Mouse (Mus musculus) layer of hippocampus, adult 11-12 months (tissue): ENCODE measurements around the gene Cux1.

Experiments
- DNase-seq: peaks from one replicate; pipeline ENCODE4 v3.0.0; 2022; ENCODE audit warnings: low spot score

Gene Cux1

DNA sequence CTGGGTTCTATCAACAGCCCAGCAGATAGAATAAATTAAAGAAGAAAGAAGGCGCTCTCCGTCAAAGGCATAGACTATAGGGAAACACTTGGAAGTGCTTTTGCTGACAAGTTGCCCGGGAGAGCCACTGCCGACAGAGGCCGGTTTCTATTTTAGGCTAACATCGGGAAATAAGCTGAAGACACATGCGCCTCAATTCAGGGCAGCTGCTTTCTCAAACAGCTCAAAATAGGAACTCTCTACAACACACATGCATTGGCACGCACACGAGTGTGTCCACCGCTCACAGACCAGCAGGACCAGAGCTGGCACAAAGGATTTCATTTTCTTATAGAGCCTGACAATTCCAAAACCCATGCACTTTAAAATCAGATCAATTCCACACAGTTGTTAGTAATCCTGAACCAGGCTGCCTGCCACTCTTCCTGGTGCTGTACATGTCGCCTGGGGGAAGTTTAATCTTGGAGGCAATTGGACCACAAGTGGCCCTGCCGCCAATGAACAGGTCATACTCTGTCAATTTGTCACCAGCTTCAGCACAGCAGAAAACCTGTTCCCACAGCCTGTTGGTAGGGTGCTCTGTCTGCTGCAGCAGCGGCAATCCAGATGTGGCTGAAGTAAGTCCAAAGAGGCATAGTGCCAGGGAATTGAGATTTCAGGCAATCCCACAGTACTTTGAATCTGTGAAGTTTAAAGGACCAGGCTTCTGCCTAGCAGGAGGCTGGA, 139.4 kb downstream of the Cux1 start:
- DNase-seq: peak; percentile 35

DNA sequence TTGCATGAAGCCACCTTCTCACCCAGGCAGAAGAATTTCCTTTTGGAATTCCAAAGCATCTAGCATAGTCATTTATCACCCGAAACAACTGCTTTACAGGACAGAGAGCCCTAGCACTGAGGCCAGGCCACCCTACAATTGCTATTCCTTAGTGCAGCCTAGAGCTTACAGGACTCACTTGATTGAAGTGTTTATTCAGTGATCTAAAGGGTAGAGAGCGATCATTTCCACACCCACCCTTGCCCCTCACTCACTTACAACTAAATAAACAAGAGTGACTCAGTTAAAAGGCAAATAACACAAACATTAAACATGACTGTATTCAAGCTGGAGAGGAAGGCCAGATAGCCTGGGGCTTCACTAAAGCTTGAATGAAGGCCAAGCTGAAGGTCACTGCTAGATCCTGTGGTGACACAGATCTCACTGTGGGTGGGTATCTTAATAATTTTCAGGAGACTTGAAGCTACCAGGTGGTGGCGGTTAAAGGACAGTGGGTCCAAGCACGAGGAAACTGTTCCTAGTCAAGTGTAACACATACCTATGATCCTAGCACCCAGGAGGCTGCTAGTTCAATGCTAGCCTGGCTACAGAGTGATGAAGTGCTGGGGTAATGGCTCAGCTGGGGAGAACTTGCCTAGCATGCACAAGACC, 140.0 kb downstream of the Cux1 start:
- DNase-seq: no peak

DNA sequence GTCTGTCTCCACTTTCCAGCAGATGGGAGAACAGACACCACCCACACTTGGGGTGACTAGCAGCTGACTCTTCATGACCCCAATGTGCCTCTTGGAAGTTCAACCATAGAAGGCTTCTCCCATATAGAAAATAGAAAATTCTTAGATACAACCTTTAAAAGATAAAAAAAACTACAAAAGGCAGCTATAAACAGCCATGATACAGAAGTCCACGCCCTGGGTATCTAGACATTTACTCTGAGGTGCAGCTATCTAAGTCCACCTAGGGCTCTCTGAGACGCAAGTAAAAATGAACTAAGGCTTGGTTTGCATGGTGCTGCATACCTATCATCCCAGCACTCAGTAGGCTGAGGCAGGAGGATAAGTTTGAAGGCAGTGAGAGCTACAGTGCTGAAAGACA, 144.3 kb downstream of the Cux1 start:
- DNase-seq: no peak

DNA sequence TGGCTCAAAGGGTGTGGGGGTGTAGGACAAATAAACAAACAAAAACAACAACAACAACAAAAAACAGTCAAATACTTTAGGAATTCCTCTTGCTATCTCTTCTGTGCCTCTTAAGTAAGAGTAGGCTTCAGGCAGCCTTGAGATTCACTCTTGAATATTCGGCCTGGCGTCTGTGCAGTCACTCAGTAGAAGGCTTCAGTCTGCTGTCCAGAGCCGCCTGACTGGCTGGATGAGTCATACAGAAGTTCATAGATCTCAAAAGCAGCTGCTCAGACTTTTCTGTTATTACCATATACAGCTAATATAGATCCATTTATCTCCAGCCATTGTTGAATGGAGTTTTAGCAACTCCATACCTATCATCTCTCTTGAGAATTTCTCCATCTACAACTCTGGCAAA, 145.4 kb downstream of the Cux1 start:
- no peak for DNase-seq

DNA sequence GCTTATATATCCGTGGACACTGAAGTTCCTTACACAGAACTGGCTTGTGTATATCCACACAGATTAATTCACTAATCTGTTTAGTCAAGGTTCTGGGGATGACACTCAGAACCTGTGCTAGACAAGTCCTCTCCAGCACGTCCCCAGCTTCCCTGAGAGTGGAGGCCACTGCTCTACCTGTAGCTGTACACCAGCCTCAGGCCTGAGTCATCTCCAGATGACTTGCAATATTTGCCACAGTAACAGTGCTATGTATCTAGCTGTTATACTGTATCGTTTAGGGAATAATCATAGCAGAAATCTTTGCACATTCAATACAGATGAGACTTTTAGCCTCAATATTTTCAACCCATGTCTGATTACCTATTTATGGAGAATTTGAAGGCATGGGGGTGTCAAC, 146.0 kb downstream of the Cux1 start:
- no peak for DNase-seq

DNA sequence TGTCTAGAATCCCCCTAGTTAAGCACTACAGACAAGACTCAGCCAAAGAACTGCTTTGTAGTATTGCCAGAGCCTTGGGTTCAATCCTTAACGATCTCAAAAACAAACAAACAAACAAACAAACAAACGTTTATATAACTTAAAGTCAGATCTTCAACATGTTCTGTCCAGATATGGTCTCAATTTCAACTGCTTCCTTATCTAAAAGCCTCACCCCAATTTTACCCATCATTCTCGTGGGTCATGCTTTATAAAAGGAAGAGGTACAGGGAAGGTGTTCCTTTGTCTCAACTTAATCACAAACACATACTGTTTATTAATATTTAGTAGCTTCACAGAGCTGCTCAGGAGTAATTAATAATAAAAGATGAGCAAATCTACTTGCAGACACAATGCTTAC, 146.9 kb downstream of the Cux1 start:
- DNase-seq: no peak

DNA sequence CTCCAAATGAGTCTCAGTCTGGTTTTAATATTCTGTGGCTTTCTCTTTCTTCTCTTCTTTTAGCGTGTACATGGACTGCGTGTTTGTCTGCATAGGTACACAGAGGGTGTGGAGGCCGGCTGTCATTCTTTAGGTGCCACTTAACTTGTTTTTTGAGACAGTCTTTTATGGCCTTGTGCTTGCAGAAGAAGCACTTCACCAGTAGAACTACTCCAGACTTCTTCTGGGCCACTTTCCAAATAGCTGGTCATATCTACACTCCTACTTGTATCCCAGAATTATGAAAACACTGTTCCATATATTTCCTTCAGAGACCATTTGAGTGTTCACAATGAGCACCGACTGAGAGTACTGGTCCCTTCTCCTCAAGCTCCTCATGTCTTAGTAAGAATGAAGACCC, 149.4 kb downstream of the Cux1 start:
- no peak for DNase-seq

DNA sequence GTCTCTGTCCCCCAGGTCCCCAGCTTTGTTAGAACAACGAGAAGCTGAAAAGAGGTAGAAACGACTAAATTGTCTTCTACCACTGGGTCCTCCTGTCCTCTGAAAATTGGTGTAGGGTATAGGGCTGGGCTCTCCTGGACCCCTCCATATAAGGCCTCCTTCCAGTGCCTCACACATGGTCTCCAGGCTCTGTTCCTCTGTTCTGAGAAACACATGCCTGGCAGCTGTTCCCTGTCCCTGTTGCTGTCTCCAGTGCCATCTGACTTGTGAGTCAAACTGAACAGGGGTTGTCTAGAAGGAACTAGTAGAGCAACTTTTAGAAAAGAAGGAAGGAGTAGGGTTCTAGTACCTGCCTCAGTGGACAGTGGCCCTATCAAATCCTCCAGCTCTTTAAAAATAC, 152.8 kb downstream of the Cux1 start:
- DNase-seq: no peak

DNA sequence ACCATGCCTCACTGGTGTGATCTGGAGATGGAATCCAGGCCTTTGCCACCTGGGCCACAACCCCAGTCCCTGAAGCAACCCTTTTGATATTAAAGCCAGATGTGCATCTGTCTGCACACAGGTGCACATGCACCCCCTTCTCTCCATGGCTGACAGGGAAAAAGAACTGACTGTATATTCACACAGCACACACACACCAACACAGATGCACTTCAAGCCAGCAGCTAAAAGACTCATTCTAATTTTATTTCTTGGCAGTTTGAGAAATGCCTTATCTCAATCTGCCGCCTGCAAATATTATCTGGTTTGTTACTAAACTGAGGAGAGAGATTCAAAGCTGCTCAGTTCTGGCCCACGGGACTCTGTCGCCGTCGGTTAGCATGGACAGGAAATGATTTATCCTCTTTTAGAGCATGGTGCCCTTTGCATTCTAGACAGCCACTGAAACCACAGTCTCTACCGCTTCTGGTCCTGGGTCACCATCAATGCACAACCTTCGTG, 156.6 kb downstream of the Cux1 start:
- DNase-seq: no peak

DNA sequence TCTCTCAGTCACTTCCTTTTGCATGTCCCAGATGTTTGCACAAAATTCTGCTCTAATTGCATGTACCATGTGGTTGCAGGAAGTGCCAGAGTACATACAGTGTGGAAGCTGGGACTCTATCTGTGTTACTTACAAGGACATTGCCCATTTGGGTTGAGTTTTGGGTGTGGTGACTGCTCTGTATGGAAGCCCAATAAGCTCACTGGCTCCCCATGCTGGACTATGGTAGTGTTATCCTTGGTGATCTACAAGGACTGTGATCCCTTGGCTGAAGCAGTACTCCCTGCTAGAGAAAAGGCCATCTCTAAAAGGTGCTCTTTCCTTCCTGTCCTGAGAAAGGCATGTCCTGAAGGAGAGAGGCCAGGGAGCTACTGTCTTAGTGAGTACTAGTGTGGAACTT, 160.9 kb downstream of the Cux1 start:
- DNase-seq: no peak

DNA sequence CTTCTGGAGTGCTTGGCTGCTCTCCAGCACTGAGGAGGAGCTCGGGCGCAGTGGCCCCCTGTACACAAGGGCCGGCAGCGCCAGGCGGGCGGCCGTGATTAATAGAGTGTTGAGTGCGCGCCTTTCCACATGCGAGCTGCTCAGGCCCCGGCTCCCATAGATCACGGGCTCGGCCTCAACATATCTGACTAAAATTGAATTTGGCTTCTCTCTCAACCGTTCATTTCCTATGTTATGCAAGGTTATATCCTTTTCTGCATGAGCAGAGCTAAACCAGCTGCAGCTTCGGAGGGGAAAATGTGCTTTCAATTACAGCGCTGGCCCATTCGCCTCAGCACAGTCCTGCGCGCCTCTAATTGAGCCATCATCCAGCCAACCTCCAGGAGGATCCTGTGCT, 163.7 kb downstream of the Cux1 start:
- DNase-seq: no peak

DNA sequence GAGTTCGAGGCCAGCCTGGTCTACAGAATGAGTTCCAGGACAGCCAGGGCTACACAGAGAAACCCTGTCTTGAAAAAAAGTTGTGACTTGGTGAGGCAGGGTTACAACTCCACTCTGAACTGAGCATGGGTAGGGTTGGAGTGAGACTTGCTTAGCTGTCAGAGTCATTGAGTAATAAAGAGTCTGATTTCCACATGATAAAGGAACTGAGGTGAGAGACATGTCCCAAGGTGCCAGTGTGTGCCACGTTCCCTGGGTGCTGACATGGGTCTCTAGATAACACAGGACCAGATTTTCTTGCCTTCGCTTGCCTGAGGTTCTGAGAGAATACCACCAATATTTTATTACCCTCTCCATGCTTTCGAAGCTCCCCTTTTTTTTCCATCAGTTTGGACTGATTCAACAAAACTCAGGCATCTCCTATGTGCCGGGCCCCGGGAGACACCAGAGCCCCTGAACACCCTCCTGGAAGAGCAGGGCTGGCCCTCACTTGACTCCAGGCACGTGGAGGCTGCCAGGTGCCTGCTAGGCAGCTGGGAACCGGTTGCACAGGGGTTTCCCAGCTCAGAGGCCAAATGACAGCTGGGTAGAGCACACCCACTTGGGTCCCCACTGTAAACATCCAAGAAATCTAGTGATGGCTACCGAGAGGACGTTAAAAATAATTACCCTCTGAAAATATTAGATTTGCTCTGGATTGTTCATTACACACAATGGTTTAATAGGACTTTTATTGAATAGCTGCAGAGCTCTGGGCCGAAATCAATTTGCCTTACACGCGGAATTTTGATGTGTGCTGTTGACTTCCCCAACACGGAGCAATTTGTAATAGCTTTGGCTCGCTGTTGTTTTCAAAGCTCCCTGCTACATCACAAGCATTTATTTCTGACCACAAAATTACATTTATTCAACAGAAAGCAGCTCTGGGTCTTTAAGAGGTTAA, 164.4 kb downstream of the Cux1 start:
- DNase-seq: no peak

DNA sequence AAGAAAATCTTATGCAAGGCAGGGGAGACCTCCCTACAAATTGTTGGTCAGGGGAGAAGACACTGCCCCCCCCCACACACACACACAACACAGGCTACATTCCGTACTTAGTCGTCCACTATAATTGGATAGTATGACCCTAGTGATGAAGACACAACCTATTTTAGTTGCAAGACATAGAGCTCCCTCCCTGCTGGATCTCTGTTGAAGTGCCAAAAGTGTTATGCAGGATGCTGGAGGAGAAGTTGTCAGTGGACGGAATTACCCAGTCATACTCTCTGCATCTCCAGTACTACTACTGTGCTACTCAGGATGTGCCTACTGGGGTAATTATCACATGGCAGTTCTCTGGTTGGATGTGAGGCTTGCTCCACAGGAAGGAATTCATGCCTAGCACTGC, 168.6 kb downstream of the Cux1 start:
- no peak for DNase-seq

DNA sequence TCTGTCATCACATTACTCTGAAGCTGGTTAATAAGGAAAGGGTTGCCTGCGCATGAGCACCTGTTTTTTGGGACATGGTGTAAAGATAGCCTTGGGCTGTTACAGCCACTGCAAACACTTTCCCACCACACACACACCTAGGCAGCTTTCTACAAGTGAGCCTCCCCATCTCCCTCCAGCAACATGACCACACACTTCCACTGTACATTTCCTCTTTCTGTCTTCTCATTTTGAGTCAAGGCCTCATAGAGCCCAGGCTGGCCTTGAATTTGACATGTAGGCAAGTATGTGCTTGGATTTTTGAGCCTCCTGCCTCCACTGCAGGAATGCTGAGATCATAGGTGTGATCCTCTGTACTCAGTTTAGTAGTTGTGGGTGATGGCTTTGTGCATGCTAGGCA, 170.6 kb downstream of the Cux1 start:
- no peak for DNase-seq

DNA sequence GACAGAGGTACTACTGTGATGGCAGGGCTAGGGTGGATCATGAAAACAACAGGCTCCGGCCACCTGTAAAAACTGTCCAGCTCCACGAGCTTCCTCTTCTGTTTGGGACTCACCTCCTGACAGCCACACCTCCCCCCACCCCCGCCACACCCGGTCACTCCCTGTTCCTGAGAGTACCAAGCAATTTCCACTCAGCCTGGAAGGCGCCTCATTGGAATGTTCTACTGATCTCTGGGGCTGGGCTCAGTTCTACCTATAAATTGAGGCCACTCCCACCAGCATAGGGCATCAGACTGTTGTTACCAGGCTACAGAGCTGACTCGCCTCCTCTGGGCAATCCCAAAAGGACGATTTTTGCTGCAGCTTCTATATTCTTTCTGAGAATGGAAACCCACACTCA, 171.0 kb downstream of the Cux1 start:
- DNase-seq: no peak

DNA sequence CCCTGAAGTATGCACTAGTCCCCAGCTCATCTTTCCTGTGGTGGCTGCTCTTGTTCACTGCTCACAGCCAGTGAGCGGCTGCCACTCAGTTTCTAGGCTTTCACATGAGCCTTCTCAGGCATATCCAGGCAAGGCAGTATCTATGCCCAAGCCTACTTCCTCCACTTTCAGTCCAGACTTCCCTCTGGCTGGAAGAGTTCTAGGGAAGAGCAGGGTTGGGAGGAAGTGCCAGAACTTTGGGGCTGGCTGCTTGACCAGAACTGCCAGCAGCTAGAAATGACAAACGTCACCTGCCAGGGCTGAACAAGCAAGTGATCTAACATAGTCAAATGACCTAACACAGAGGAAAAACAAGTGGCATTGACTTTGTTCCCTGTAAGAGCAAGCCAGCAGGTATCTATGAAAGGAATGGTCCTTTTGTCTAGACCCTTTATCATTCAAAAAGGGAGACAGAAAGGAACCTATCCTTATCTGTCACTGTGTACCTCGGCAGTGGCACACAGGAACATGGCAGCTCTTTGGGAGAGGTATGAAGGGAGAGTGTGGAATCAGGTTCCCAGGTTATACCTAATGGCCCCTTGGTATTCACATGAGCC, 171.6 kb downstream of the Cux1 start:
- DNase-seq: no peak

DNA sequence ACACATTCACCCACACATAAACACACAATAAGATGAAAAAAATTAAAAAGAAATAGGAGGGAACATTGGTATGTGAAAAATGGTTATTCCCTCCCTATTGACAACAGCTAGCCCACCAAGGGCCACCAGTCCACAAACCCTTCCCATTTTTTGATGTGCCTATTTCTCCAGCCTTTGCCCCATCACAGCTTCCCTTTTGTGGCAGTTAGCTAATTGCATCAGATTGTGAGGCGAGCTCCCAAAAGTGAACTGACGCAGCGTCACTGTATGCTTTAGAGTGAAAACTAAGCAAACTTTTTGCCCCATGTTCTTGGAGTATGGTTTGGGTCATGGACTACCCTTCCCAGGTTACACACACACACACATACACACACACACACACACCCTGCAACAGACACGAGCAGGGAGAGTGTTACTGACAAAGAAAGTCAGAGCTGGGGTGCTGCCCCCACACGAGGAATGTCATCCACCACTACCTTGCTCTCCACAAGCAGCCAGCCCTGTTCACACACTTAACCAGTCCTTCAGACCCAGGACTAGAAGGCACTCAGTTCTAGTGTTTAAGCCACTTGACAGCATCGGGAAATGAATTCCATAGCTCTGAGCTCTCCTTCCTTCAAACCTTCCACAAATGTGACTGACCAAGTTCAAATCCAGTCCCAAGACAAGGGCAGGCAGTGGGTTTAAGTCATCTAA, 172.6 kb downstream of the Cux1 start:
- DNase-seq: no peak

DNA sequence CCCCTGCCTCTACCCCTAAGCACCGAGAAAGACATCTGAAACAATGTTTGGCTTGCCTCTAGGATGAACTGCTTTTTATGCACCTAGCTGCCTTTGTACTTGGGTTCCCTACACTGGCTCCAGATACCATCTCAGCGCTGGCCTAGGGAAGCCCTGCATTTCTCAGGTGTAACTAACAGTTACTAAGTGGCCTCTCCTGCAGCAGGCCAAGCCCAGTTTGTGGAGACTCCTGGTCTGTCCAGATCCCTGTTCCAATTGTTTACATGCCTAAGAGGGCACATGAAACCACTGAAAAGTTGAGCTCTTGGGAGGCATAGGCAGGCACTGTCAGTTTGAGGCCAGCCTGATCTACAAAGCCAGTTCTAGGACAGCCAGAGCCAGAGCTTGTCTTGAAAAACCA, 173.7 kb downstream of the Cux1 start:
- no peak for DNase-seq

DNA sequence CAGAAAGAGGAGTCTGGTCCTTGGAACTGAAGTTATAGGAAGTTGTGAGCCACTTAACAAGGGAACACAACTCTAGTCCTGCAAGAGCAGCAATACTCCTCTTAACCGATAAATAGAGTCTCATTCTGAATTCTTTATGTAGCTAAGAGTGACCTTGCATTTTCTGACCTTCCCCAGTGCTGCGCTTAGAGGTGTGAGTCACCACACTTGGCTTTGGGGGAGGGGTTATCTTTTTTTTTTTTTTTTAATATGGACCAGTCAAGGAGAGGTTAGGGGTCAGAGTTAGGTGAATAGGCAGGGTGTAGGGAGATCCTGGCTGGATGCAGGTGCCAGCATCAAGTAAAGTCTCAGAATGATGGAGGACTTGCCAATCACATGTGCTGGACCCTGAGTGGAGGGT, 180.5 kb downstream of the Cux1 start:
- DNase-seq: no peak

DNA sequence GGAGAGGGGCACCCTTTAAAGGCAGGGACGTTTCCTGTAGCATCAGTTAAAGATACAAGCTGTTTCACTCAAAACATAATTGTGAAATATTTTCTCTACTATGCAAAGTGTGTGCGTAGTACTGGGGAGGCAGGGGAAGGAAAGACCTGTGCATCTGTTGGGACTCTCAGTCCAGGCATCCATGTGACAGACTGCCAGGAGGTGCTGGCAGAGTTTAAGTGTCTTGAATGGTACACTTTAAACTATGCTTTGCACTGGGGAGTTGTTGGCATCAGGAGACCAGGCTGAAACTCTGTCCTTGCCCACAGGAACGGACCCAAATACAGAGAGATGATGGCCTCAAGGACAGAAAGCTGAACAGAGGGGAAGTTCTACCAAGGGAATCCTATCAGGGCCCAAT, 182.1 kb downstream of the Cux1 start:
- no peak for DNase-seq

DNA sequence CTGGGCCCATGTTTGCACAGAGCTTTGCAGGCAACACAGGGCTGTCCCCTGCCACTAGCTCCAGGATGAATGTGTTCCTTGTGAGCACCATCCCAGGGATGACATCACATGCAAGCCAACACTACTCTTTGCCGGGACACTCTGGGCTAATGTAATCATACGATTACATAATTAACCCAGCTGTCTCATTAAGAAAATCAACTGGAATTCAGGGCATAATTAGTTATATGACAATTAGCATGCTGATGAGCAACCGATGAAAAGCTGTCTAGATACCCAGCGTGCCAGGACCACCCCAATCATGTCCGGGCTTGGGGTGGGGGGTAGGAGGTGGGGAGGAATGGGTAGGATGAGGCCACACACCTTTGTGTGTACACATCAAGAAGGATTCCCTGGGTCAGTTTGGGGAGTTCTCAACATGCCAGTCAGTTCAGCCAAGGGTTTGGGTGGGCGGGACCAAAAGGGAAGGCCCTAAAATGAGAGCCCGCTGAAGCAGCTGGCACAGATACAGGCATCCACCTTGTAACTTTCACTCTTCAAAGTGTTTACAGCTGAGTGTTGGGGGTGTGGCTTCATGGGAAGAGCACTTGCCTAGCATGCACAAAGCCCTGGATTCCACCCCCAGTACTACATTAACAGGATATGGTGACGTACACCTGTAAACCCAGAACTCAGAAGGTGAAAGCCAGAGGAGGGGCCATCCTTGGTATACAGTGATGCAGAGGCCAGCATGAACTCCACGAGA, 184.9 kb downstream of the Cux1 start:
- DNase-seq: no peak
